Mouse (Mus musculus) midbrain, embryonic 12.5 days (tissue): ENCODE measurements around the gene Rnf216. TPM values are rescaled to one million over a fixed set of nuclear protein-coding genes. Genes with fewer than 3 reads are reported as not detected.

Experiments
- ATAC-seq: fragments of 200-750 bp; cut with Nextera tagmentation; 2 replicates; pipeline ENCODE4 v1.8.0; 2017; ENCODE audit warnings: low read depth, moderate TSS enrichment, moderate library complexity; ENCODE audit not compliant: low FRiP score
- H3K27ac ChIP-seq: fragments of 300-500 bp; sonication (generic); replicated peaks from 2 replicates; pipeline ENCODE4 v1.5.1; 2016; ENCODE audit warnings: mild to moderate bottlenecking
- H3K27me3 ChIP-seq: fragments of 300-500 bp; sonication (generic); 2 replicates; pipeline ENCODE4 v1.6.1; 2016; ENCODE audit warnings: mild to moderate bottlenecking
- H3K36me3 ChIP-seq: fragments of 300-500 bp; sonication (generic); 2 replicates; pipeline ENCODE4 v1.6.1; 2016
- H3K4me1 ChIP-seq: fragments of 300-500 bp; sonication (generic); 2 replicates; pipeline ENCODE4 v1.6.1; 2016
- H3K4me2 ChIP-seq: fragments of 300-500 bp; sonication (generic); replicated peaks from 2 replicates; pipeline ENCODE4 v1.6.1; 2016; ENCODE audit warnings: mild to moderate bottlenecking, moderate library complexity
- H3K4me3 ChIP-seq: fragments of 300-500 bp; sonication (generic); 2 replicates; pipeline ENCODE4 v1.5.1; 2016; ENCODE audit warnings: mild to moderate bottlenecking
- H3K9ac ChIP-seq: fragments of 300-500 bp; sonication (generic); replicated peaks from 2 replicates; pipeline ENCODE4 v1.6.1; 2016; ENCODE audit warnings: mild to moderate bottlenecking, moderate library complexity
- H3K9me3 ChIP-seq: fragments of 300-500 bp; sonication (generic); 2 replicates; pipeline ENCODE4 v1.6.1; 2016; ENCODE audit warnings: mild to moderate bottlenecking
- WGBS: fragments of 180-500 bp; shearing (Covaris S2); methylation state at CpG from one replicate; pipeline ENCODE4 v1.1.7; 2016; 5-methylcytosine and 5-hydroxymethylcytosine counted together
- polyA plus RNA-seq: library from polyadenylated mRNA; unstranded; fragments of >200 nt; fragmentation: Nextera tagmentation; extraction: Ambion mirVana; gene quantifications from 2 replicates; pipeline ENCODE4 v1.2.1, GENCODE M21; 2016

Rnf216 gene
- polyA plus RNA-seq, 1 experiment from 2014 or later = 51.1 TPM

- 3% methylated on average over 2 of the region's 2 CpGs for WGBS
- H3K9ac ChIP-seq = no peak overlapping the region
- H3K4me1 ChIP-seq = peaks cover 9% of the 10 kb centered on the region
- H3K4me2 ChIP-seq = 0 out of 2 replicates have a peak overlapping the region, but pooled peaks have one; percentile 5
- H3K9me3 ChIP-seq = no peaks in the 10 kb centered on the region
- H3K36me3 ChIP-seq = peaks cover 37% of the 10 kb centered on the region
- 0 out of 2 replicates have a peak, but pooled peaks have one; percentile 56 for ATAC-seq
- no peaks in the 10 kb centered on the region; the same call in 1 of the 2 replicates for H3K27me3 ChIP-seq
- no peak overlapping the region for H3K4me3 ChIP-seq
- H3K27ac ChIP-seq = peak overlapping the region; percentile 75
Observed at GRCm38 (mm10) chr5:143060774-143061385, 51.9 kb downstream of the Rnf216 start.

GRCm38 (mm10) chr5:143059958-143060357 lies 52.8 kb downstream of the Rnf216 start:
- Histone ChIP-seq H3K36me3 (peaks cover 32% of the 10 kb centered on the region), H3K4me1 (peaks cover 9% of the 10 kb centered on the region), H3K4me3 (no peak overlapping the region), H3K27ac (no peak overlapping the region), H3K4me2 (no peak overlapping the region), H3K27me3 (no peaks in the 10 kb centered on the region; the same call in 1 of the 2 replicates), H3K9me3 (no peaks in the 10 kb centered on the region), H3K9ac (0 out of 2 replicates have a peak overlapping the region, but pooled peaks have one; percentile 6)
- WGBS = 88% methylated on average over 1 of the region's 1 CpGs
- no peak for ATAC-seq

- H3K4me2 ChIP-seq = no peak overlapping the region
- no peak overlapping the region for H3K9ac ChIP-seq
- peaks cover 9% of the 10 kb centered on the region for H3K4me1 ChIP-seq
- peaks cover 26% of the 10 kb centered on the region for H3K36me3 ChIP-seq
- ATAC-seq = no peak
- H3K27me3 ChIP-seq = no peaks in the 10 kb centered on the region; the same call in 1 of the 2 replicates
- no peak overlapping the region for H3K4me3 ChIP-seq
- no peaks in the 10 kb centered on the region for H3K9me3 ChIP-seq
- H3K27ac ChIP-seq = no peak overlapping the region
Observed at GRCm38 (mm10) chr5:143059182-143059581, 53.6 kb downstream of the Rnf216 start.

- ATAC-seq = no peak
- Histone ChIP-seq H3K27ac (no peak overlapping the region; the same call in 1 of the 2 replicates), H3K9ac (no peak overlapping the region), H3K9me3 (no peaks in the 10 kb centered on the region), H3K4me3 (no peak overlapping the region), H3K36me3 (peaks cover 20% of the 10 kb centered on the region), H3K4me1 (peaks cover 13% of the 10 kb centered on the region), H3K27me3 (no peaks in the 10 kb centered on the region; the same call in 1 of the 2 replicates), H3K4me2 (no peak overlapping the region)
Observed at GRCm38 (mm10) chr5:143058675-143059074, 54.1 kb downstream of the Rnf216 start.

GRCm38 (mm10) chr5:143058208-143058607 lies 54.6 kb downstream of the Rnf216 start:
- WGBS = 56% methylated on average over 2 of the region's 2 CpGs
- H3K27ac ChIP-seq = no peak overlapping the region; the same call in 1 of the 2 replicates

GRCm38 (mm10) chr5:143057753-143058152 lies 55.0 kb downstream of the Rnf216 start:
- peaks cover 11% of the 10 kb centered on the region; the same call in 1 of the 2 replicates for H3K36me3 ChIP-seq
- no peaks in the 10 kb centered on the region for H3K9me3 ChIP-seq
- no peak overlapping the region for H3K4me3 ChIP-seq
- no peak for ATAC-seq
- H3K27me3 ChIP-seq = no peaks in the 10 kb centered on the region; the same call in 1 of the 2 replicates
- peaks cover 18% of the 10 kb centered on the region for H3K4me1 ChIP-seq
- H3K4me2 ChIP-seq = no peak overlapping the region
- no peak overlapping the region for H3K9ac ChIP-seq
- H3K27ac ChIP-seq = no peak overlapping the region
- WGBS = 88% methylated on average over 1 of the region's 1 CpGs

More at GRCm38 (mm10) chr5:143058208-143058607, 54.6 kb downstream of the Rnf216 start:
- no peaks in the 10 kb centered on the region; the same call in 1 of the 2 replicates for H3K27me3 ChIP-seq
- no peak overlapping the region for H3K9ac ChIP-seq
- peaks cover 16% of the 10 kb centered on the region for H3K36me3 ChIP-seq
- H3K4me3 ChIP-seq = no peak overlapping the region
- no peaks in the 10 kb centered on the region for H3K9me3 ChIP-seq
- no peak for ATAC-seq
- peaks cover 17% of the 10 kb centered on the region for H3K4me1 ChIP-seq
- H3K4me2 ChIP-seq = no peak overlapping the region

GRCm38 (mm10) chr5:143056191-143056880 lies 56.5 kb downstream of the Rnf216 start:
- ATAC-seq = no peak
- no peak overlapping the region for H3K27ac ChIP-seq
- H3K36me3 ChIP-seq = peaks cover 8% of the 10 kb centered on the region; the same call in 1 of the 2 replicates
- no peaks in the 10 kb centered on the region for H3K9me3 ChIP-seq
- H3K9ac ChIP-seq = no peak overlapping the region
- no peaks in the 10 kb centered on the region; the same call in 1 of the 2 replicates for H3K27me3 ChIP-seq
- no peak overlapping the region for H3K4me2 ChIP-seq
- 81% methylated on average over 4 of the region's 4 CpGs for WGBS
- no peak overlapping the region for H3K4me3 ChIP-seq
- peaks cover 16% of the 10 kb centered on the region for H3K4me1 ChIP-seq

- no peak overlapping the region for H3K9ac ChIP-seq
- ATAC-seq = no peak
- no peaks in the 10 kb centered on the region for H3K9me3 ChIP-seq
- H3K36me3 ChIP-seq = peaks cover 8% of the 10 kb centered on the region; the same call in 1 of the 2 replicates
- H3K4me2 ChIP-seq = no peak overlapping the region
- 59% methylated on average over 3 of the region's 3 CpGs for WGBS
- H3K27me3 ChIP-seq = no peaks in the 10 kb centered on the region; the same call in 1 of the 2 replicates
- H3K4me1 ChIP-seq = peaks cover 15% of the 10 kb centered on the region
- H3K27ac ChIP-seq = no peak overlapping the region
- H3K4me3 ChIP-seq = no peak overlapping the region
Observed at GRCm38 (mm10) chr5:143055501-143056125, 57.2 kb downstream of the Rnf216 start.

- Histone ChIP-seq H3K4me3 (no peak overlapping the region), H3K27ac (no peak overlapping the region), H3K4me2 (no peak overlapping the region), H3K36me3 (peaks cover 8% of the 10 kb centered on the region; the same call in 1 of the 2 replicates), H3K4me1 (peaks cover 24% of the 10 kb centered on the region), H3K27me3 (no peaks in the 10 kb centered on the region; the same call in 1 of the 2 replicates), H3K9me3 (no peaks in the 10 kb centered on the region), H3K9ac (no peak overlapping the region)
- ATAC-seq = no peak
- WGBS = 89% methylated on average over 2 of the region's 2 CpGs
Observed at GRCm38 (mm10) chr5:143054703-143055102, 58.1 kb downstream of the Rnf216 start.

GRCm38 (mm10) chr5:143053132-143053972 lies 59.4 kb downstream of the Rnf216 start:
- WGBS = 39% methylated on average over 5 of the region's 5 CpGs
- Histone ChIP-seq H3K9ac (0 out of 2 replicates have a peak overlapping the region, but pooled peaks have one; percentile 28), H3K36me3 (peaks cover 9% of the 10 kb centered on the region; the same call in 1 of the 2 replicates)

GRCm38 (mm10) chr5:143052677-143053076 lies 60.1 kb downstream of the Rnf216 start:
- Histone ChIP-seq H3K4me1 (peaks cover 33% of the 10 kb centered on the region), H3K27ac (peak overlapping the region; percentile 72; the same call in 1 of the 2 replicates), H3K9me3 (no peaks in the 10 kb centered on the region), H3K4me3 (no peak overlapping the region), H3K4me2 (no peak overlapping the region), H3K27me3 (no peaks in the 10 kb centered on the region), H3K36me3 (peaks cover 5% of the 10 kb centered on the region; the same call in 1 of the 2 replicates), H3K9ac (no peak overlapping the region)
- WGBS = 92% methylated on average over 2 of the region's 2 CpGs
- no peak for ATAC-seq

More at GRCm38 (mm10) chr5:143053132-143053972, 59.4 kb downstream of the Rnf216 start:
- H3K9me3 ChIP-seq = no peaks in the 10 kb centered on the region
- H3K4me1 ChIP-seq = peaks cover 29% of the 10 kb centered on the region
- ATAC-seq = no peak
- H3K27me3 ChIP-seq = no peaks in the 10 kb centered on the region; the same call in 1 of the 2 replicates
- H3K4me2 ChIP-seq = no peak overlapping the region
- H3K4me3 ChIP-seq = no peak overlapping the region
- peak overlapping the region; percentile 72 for H3K27ac ChIP-seq
